Mouse (Mus musculus) ES-Bruce4 (cell line): ENCODE data around the gene Ubac2.

Source experiments
- CTCF ChIP-seq: IDR thresholded peaks from one replicate; pipeline ENCODE4 v1.8.1; 2011; ENCODE audit warnings: low read depth, low read length
- EP300 ChIP-seq: IDR thresholded peaks from 2 replicates; pipeline ENCODE4 v1.6.1; 2011; ENCODE audit warnings: low read depth, low read length; ENCODE audit not compliant: insufficient read depth
- POLR2A ChIP-seq: IDR thresholded peaks from one replicate; pipeline ENCODE4 v1.8.1; 2011; ENCODE audit warnings: low read length; ENCODE audit not compliant: insufficient read depth

GRCm38 (mm10) chr14:121915621-121916020 lies 37.2 kb downstream of the Ubac2 start, which contains the start of gene Gpr18:
- TF ChIP-seq POLR2A: no peak
- no peak for TF ChIP-seq CTCF
- no peak for TF ChIP-seq EP300
